Mouse (Mus musculus): ENCODE measurements around the gene Olfr564.

Olfr564 gene

DNA sequence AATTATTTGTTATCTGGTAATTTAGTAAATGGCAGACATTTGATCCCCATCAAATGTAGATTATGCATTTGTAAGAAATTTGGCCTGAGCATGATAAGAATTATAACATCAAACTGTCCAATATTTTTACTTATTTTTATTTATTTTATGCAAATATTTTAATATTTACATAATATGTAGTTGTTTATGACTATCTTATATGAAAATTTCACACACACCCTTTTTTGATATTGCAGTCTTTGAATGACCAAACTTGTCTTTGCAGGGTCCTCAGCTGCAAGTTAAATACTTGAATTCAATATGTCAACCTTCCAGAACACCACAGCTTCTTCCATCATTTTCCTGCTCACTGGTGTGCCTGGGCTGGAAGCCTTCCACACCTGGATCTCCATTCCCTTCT is at the start of gene Olfr564:
TSS of gene Olfr564 (plus strand) at position 301 of the 400 bp plus-strand sequence.
- no peak for DNase-seq

- DNase-seq, result no peak
Measured at GRCm38 (mm10) chr7:102759266-102759665, 44.0 kb upstream of the Olfr564 start, which contains the start of the genes Olfr560 and Olfr78. Gene Olfr560, minus strand, starts transcription at chr7:102759366. Gene Olfr78, minus strand, starts transcription at chr7:102759471.

GRCm38 (mm10) chr7:102770921-102771320 is 32.4 kb upstream of the Olfr564 start, which contains the start of gene Olfr561:
Gene Olfr561, plus strand, starts transcription at chr7:102771221.
- no peak for DNase-seq
